Mouse (Mus musculus) heart, postnatal 0 days (tissue): ENCODE data around the gene Ercc6l2. TPM values are rescaled to one million over a fixed set of nuclear protein-coding genes. Genes with fewer than 3 reads are reported as not detected.

Experiments
- ATAC-seq: fragments of 200-750 bp; cut with Nextera tagmentation; 2 replicates; pipeline ENCODE4 v1.8.0; 2017; ENCODE audit warnings: low read depth, moderate number of reproducible peaks, moderate library complexity; ENCODE audit not compliant: insufficient read depth
- DNase-seq: peaks from one replicate; pipeline ENCODE4 v3.0.0-alpha.2; 2016; ENCODE audit warnings: low spot score
- H3K27ac ChIP-seq: fragments of 300-500 bp; sonication (generic); 2 replicates; pipeline ENCODE4 v1.5.1; 2014; ENCODE audit warnings: low read depth, mild to moderate bottlenecking
- H3K27me3 ChIP-seq: fragments of 300-500 bp; sonication (generic); 2 replicates; pipeline ENCODE4 v1.6.1; 2014; ENCODE audit warnings: low read length, mixed read lengths; ENCODE audit not compliant: control insufficient read depth, insufficient read depth
- H3K36me3 ChIP-seq: fragments of 300-500 bp; sonication (generic); replicated peaks from 2 replicates; pipeline ENCODE4 v1.6.1; 2014; ENCODE audit warnings: low read length, mixed read lengths; ENCODE audit not compliant: control insufficient read depth, insufficient read depth
- H3K4me1 ChIP-seq: fragments of 300-500 bp; sonication (generic); 2 replicates; pipeline ENCODE4 v1.6.1; 2014; ENCODE audit warnings: antibody characterized with exemption; ENCODE audit not compliant: control insufficient read depth, insufficient read depth
- H3K4me2 ChIP-seq: fragments of 300-500 bp; sonication (generic); 2 replicates; pipeline ENCODE4 v1.6.1; 2014; ENCODE audit warnings: low read depth, mild to moderate bottlenecking, low read length, moderate library complexity
- H3K4me3 ChIP-seq: fragments of 300-500 bp; sonication (generic); 2 replicates; pipeline ENCODE4 v1.5.1; 2014; ENCODE audit warnings: low read depth, low read length
- H3K9ac ChIP-seq: fragments of 300-500 bp; sonication (generic); replicated peaks from 2 replicates; pipeline ENCODE4 v1.6.1; 2014; ENCODE audit warnings: low read depth, low read length, mixed read lengths
- H3K9me3 ChIP-seq: fragments of 300-500 bp; sonication (generic); replicated peaks from 2 replicates; pipeline ENCODE4 v1.6.1; 2016; ENCODE audit warnings: low read length; ENCODE audit not compliant: control insufficient read depth
- CTCF ChIP-seq: IDR thresholded peaks from 2 replicates; pipeline ENCODE4 v1.5.1; 2016; ENCODE audit warnings: antibody characterized with exemption, control low read depth, low read depth
- EP300 ChIP-seq: IDR thresholded peaks from 2 replicates; pipeline ENCODE4 v1.6.1; 2016; ENCODE audit warnings: antibody characterized with exemption, low read depth
- WGBS: fragments of 180-500 bp; shearing (Covaris S2); extraction: QIAGEN DNeasy Blood & Tissue Kit; methylation state at CpG from one replicate; pipeline ENCODE4 v1.1.7; 2014; 5-methylcytosine and 5-hydroxymethylcytosine counted together
- polyA plus RNA-seq: library from polyadenylated mRNA; unstranded; fragments of >200 nt; fragmentation: Nextera tagmentation; extraction: Ambion mirVana; gene quantifications from 2 replicates; pipeline ENCODE4 v1.2.1, GENCODE M21; 2015
- total RNA-seq: library from RNA; depleted of rRNA; stranded (reverse); fragments of >200 nt; gene quantifications from 2 replicates; pipeline ENCODE4 v1.2.3, GENCODE M21; 2014; ENCODE audit warnings: low replicate concordance

Ercc6l2 gene
- total and polyA plus RNA-seq, 2 experiments from 2014 or later, result 5.8 to 6.2 TPM

GRCm38 (mm10) chr13:63907437-63907836 is 92.4 kb downstream of the Ercc6l2 start:
- Histone ChIP-seq H3K4me1 (peaks cover 5% of the 10 kb centered on the region; the same call in 1 of the 2 replicates), H3K9ac (no peak overlapping the region), H3K9me3 (no peaks in the 10 kb centered on the region), H3K27me3 (no peaks in the 10 kb centered on the region), H3K4me2 (no peak overlapping the region), H3K27ac (no peak overlapping the region), H3K4me3 (no peak overlapping the region), H3K36me3 (no peaks in the 10 kb centered on the region)
- DNase-seq (no peak), ATAC-seq (no peak)
- 54% methylated on average over 4 of the region's 4 CpGs for WGBS
- TF ChIP-seq CTCF (no peak), EP300 (no peak)

DNA sequence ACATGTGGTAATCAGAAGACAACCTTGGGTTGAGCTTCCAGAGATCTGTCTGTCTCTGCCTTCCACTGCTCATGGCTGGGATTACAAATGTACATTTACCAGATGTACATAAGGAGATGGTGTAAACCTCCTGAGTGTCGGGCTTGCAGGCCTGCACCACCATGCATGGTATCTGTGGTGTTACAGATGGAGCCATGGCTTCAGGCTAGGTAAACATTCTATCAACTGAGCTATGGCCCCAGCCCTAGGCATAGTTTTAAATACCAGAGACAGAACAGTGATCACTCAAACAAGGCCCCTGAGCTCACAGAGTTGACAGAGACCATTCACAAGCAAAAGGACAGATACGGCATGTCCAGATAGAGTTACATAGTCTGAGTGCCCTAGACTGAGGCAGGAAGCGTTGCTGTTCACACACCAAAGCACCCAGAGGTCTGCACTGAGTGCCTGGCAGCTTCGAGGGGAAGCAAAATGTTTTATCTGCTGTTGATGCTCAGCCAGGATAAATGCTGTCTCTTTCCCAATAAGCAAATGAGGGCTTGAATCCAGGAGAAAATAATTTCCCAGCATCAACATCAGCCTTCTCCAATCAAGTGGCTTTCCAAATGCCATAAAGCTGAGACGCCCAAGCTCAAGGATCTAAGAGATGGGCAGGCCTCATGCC is 95.2 kb downstream of the Ercc6l2 start:
- no peaks in the 10 kb centered on the region for H3K36me3 ChIP-seq
- ATAC-seq (no peak), DNase-seq (no peak)
- no peaks in the 10 kb centered on the region for H3K27me3 ChIP-seq
- no peaks in the 10 kb centered on the region for H3K9me3 ChIP-seq
- TF ChIP-seq EP300 (no peak), CTCF (no peak)
- WGBS, result 54% methylated on average over 5 of the region's 5 CpGs
- no peak overlapping the region for H3K4me2 ChIP-seq
- H3K9ac ChIP-seq, result no peak overlapping the region
- no peak overlapping the region for H3K4me3 ChIP-seq
- peaks cover 5% of the 10 kb centered on the region; the same call in 1 of the 2 replicates for H3K4me1 ChIP-seq
- H3K27ac ChIP-seq, result no peak overlapping the region

DNA sequence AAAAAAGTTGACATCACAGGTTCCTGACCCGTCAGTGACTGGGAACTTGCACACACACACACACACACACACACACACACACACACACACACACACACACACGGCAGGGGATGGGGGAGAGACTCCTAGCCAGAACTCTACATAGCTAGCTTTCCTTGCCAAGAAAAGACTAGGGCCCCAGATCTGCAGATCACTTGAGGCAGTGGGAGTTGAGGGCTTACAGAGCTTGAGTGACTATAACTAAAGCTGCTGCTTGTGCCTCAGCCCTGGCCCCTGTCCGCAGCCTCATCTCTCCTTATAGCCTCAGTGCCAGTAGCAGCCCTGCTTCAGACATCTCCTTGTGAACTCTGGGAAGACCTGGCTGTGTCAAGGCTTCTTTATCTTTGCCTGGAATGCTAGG is 96.6 kb downstream of the Ercc6l2 start:
- 0 out of 2 replicates have a peak, but pooled peaks have one; percentile 30 for ATAC-seq
- H3K4me1 ChIP-seq, result peaks cover 2% of the 10 kb centered on the region; the same call in 1 of the 2 replicates
- 32% methylated on average over 3 of the region's 3 CpGs for WGBS
- no peak for DNase-seq
- no peak overlapping the region for H3K4me3 ChIP-seq
- H3K36me3 ChIP-seq, result no peaks in the 10 kb centered on the region
- H3K9ac ChIP-seq, result no peak overlapping the region
- no peak for TF ChIP-seq EP300
- no peak for TF ChIP-seq CTCF
- H3K4me2 ChIP-seq, result no peak overlapping the region
- no peaks in the 10 kb centered on the region for H3K27me3 ChIP-seq
- no peak overlapping the region for H3K27ac ChIP-seq
- H3K9me3 ChIP-seq, result no peaks in the 10 kb centered on the region

- peaks cover 9% of the 10 kb centered on the region for H3K4me1 ChIP-seq
- no peak overlapping the region for H3K9ac ChIP-seq
- H3K4me2 ChIP-seq, result no peak overlapping the region
- WGBS, result 84% methylated on average over 6 of the region's 6 CpGs
- TF ChIP-seq EP300 (no peak), CTCF (no peak)
- DNase-seq, result no peak
- no peak for ATAC-seq
- H3K4me3 ChIP-seq, result no peak overlapping the region
- no peak overlapping the region for H3K27ac ChIP-seq
- H3K9me3 ChIP-seq, result no peaks in the 10 kb centered on the region
- H3K36me3 ChIP-seq, result no peaks in the 10 kb centered on the region
- no peaks in the 10 kb centered on the region for H3K27me3 ChIP-seq
Observed at GRCm38 (mm10) chr13:63913136-63913535, 98.1 kb downstream of the Ercc6l2 start.

GRCm38 (mm10) chr13:63915176-63915575 is 100.1 kb downstream of the Ercc6l2 start:
- 68% methylated on average over 3 of the region's 3 CpGs for WGBS
- peaks cover 19% of the 10 kb centered on the region for H3K4me1 ChIP-seq
- ATAC-seq, result no peak

DNA sequence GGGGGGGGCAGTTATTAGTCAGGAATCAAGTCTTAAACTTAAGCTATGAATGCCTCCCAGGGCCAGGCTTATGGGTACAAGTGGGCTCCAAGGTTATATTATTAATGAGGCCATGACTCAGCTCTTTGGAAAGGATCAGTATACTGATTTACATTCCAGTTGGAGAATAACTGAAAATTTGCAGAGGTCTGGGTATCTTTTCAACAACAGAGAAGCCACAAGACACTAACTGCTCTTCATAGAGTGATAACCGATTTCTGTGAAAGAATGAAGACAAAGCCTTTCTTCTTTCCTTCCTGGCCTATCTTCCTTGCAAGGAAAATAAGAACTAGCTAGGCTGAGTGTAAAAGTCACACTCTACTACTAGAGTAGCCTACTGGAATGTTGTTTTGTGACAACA is 100.6 kb downstream of the Ercc6l2 start:
- no peaks in the 10 kb centered on the region for H3K36me3 ChIP-seq
- no peaks in the 10 kb centered on the region for H3K9me3 ChIP-seq
- H3K4me3 ChIP-seq, result no peak overlapping the region
- no peak overlapping the region for H3K4me2 ChIP-seq
- H3K27ac ChIP-seq, result no peak overlapping the region
- TF ChIP-seq EP300 (no peak), CTCF (no peak)
- H3K27me3 ChIP-seq, result no peaks in the 10 kb centered on the region
- ATAC-seq, result no peak
- no peak overlapping the region for H3K9ac ChIP-seq
- peaks cover 19% of the 10 kb centered on the region for H3K4me1 ChIP-seq
- no peak for DNase-seq
- WGBS, result 82% methylated on average over 1 of the region's 1 CpGs

More at GRCm38 (mm10) chr13:63915176-63915575, 100.1 kb downstream of the Ercc6l2 start:
- no peaks in the 10 kb centered on the region for H3K27me3 ChIP-seq
- no peaks in the 10 kb centered on the region for H3K36me3 ChIP-seq
- H3K27ac ChIP-seq, result no peak overlapping the region
- H3K4me2 ChIP-seq, result no peak overlapping the region
- no peak for DNase-seq
- TF ChIP-seq CTCF (no peak), EP300 (no peak)
- H3K9me3 ChIP-seq, result no peaks in the 10 kb centered on the region
- H3K4me3 ChIP-seq, result no peak overlapping the region
- H3K9ac ChIP-seq, result no peak overlapping the region
